Mouse (Mus musculus) heart, adult 2 months (tissue): ENCODE measurements around the gene Plagl1.

Source experiments
- CTCF ChIP-seq: fragments of 200-600 bp; IDR thresholded peaks from 2 replicates; pipeline ENCODE4 v1.8.1; 2022; ENCODE audit warnings: antibody characterized with exemption, mild to moderate bottlenecking, moderate library complexity
- EP300 ChIP-seq: fragments of 200-500 bp; IDR thresholded peaks from 2 replicates; pipeline ENCODE4 v1.6.1; 2011; ENCODE audit warnings: low read depth, low read length, control low read depth; ENCODE audit not compliant: insufficient read depth
- POLR2A ChIP-seq: fragments of 200-500 bp; IDR thresholded peaks from 2 replicates; pipeline ENCODE4 v1.6.1; 2011; ENCODE audit warnings: mild to moderate bottlenecking, low read depth, low read length, control low read depth; ENCODE audit not compliant: insufficient read depth

DNA sequence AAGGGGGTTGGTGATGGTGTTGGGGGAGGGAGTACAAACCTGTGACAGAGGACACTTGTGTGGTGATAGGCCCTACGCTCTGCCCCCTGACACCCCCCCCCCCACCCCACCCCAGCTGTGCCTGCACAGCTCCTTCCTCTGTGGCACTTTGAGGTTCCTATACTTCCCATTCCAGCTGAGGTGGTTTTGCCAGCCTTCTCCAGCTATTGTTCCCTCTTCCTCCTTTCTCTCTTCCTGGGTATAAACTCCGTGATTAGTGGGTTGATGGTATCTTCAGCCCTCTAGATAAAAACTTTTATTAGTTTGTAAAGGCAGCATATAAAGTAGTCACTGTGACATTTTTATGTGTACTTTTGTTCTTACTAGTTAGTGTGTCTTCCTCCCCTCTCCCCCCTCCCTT, 59.0 kb downstream of the Plagl1 start:
- TF ChIP-seq CTCF = no peak
- TF ChIP-seq EP300 = no peak
- no peak for TF ChIP-seq POLR2A
